Comparison of ENCODE assay signal across 9 mouse cellular contexts in genomic region chr9:98965084-98965483, GRCm38 (mm10). TPM values are rescaled to one million over a fixed set of nuclear protein-coding genes. Genes with fewer than 3 reads are reported as not detected.
A peak's percentile ranks its signal among the peaks of the same experiment; 100 is the strongest.
DNase-seq lines count a peak whose midpoint lies in the region; ATAC-seq lines count a peak whose summit lies in the region.
"Had no signal": no experiment of that assay in that cellular context is flagged by ENCODE, and none has a peak within 500 bp of the region (broad histone marks: within the 10 kb centered on the region; RNA-seq: fewer than 3 reads in every experiment).

No protein-coding gene starts in this region.

- H3K36me3 ChIP-seq in midbrain, embryonic 10.5 days = no peaks in the 10 kb centered on the region
- no peaks in the 10 kb centered on the region for H3K36me3 ChIP-seq in midbrain, embryonic 16.5 days (ENCODE audit: control insufficient read depth, insufficient read depth, low read length)
- H3K36me3 ChIP-seq in embryonic facial prominence, embryonic 15.5 days = no peaks in the 10 kb centered on the region
- H3K36me3 ChIP-seq in splenic B cell, adult 2 months (ENCODE audit: control insufficient read depth, insufficient read depth, low read length, poor library complexity, severe bottlenecking) = no peaks in the 10 kb centered on the region

- no peak overlapping the region for H3K4me2 ChIP-seq in midbrain, embryonic 16.5 days (ENCODE audit: low read length)
- H3K4me2 ChIP-seq in embryonic facial prominence, embryonic 15.5 days (replicated peaks) = peak overlapping the region; percentile 38; the same call in 1 of the 2 replicates

- WGBS in midbrain, embryonic 10.5 days = 1% methylated on average over 18 of the region's 18 CpGs
- WGBS in midbrain, embryonic 16.5 days = 3% methylated on average over 18 of the region's 18 CpGs
- 2% methylated on average over 18 of the region's 18 CpGs for WGBS in embryonic facial prominence, embryonic 15.5 days

- no peak overlapping the region for H3K9ac ChIP-seq in midbrain, embryonic 16.5 days (ENCODE audit: low read depth, low read length)
- H3K9ac ChIP-seq in embryonic facial prominence, embryonic 15.5 days = no peak overlapping the region

- H3K4me3 ChIP-seq in midbrain, embryonic 10.5 days = peak overlapping the region; percentile 20; the same call in 1 of the 2 replicates
- H3K4me3 ChIP-seq in midbrain, embryonic 16.5 days (ENCODE audit: low read depth, low read length) = no peak overlapping the region
- peak overlapping the region; percentile 12; the same call in 1 of the 2 replicates for H3K4me3 ChIP-seq in embryonic facial prominence, embryonic 15.5 days (replicated peaks)
- H3K4me3 ChIP-seq: myocyte had no signal

- peaks cover 95% of the 10 kb centered on the region for H3K27me3 ChIP-seq in midbrain, embryonic 10.5 days (ENCODE audit: low read depth, poor library complexity, severe bottlenecking)
- peaks cover 65% of the 10 kb centered on the region for H3K27me3 ChIP-seq in midbrain, embryonic 16.5 days (ENCODE audit: control insufficient read depth, insufficient read depth, low read depth, low read length)
- peaks cover 80% of the 10 kb centered on the region for H3K27me3 ChIP-seq in embryonic facial prominence, embryonic 15.5 days
- no peaks in the 10 kb centered on the region; the same call in 1 of the 2 replicates for H3K27me3 ChIP-seq in splenic B cell, adult 2 months (ENCODE audit: control insufficient read depth, insufficient read depth, low read length, poor library complexity, severe bottlenecking)

- ATAC-seq in midbrain, embryonic 16.5 days = no peak
- ATAC-seq in embryonic facial prominence, embryonic 15.5 days (ENCODE audit: insufficient number of reproducible peaks, low FRiP score, low TSS enrichment, low read depth) = 0 out of 2 replicates have a peak, but pooled peaks have one; percentile 39
- no peak for ATAC-seq in erythroblast, adult 5-6 weeks (replicated peaks; ENCODE audit: low FRiP score, poor library complexity, severe bottlenecking)

- H3K9me3 ChIP-seq in midbrain, embryonic 10.5 days (replicated peaks) = no peaks in the 10 kb centered on the region
- no peaks in the 10 kb centered on the region for H3K9me3 ChIP-seq in midbrain, embryonic 16.5 days (replicated peaks; ENCODE audit: control insufficient read depth, low read length, poor library complexity, severe bottlenecking)
- H3K9me3 ChIP-seq in embryonic facial prominence, embryonic 15.5 days (replicated peaks) = no peaks in the 10 kb centered on the region

- H3K4me1 ChIP-seq in midbrain, embryonic 10.5 days = peaks cover 36% of the 10 kb centered on the region
- H3K4me1 ChIP-seq in midbrain, embryonic 16.5 days (ENCODE audit: control insufficient read depth, insufficient read depth, low read length) = no peaks in the 10 kb centered on the region
- H3K4me1 ChIP-seq in embryonic facial prominence, embryonic 15.5 days = peaks cover 5% of the 10 kb centered on the region

- H3K27ac ChIP-seq in midbrain, embryonic 10.5 days (replicated peaks) = no peak overlapping the region
- H3K27ac ChIP-seq in midbrain, embryonic 16.5 days (ENCODE audit: low read length) = no peak overlapping the region
- no peak overlapping the region for H3K27ac ChIP-seq in embryonic facial prominence, embryonic 15.5 days (replicated peaks)

- peak; percentile 72 to 82 for DNase-seq in cerebellum, postnatal 14 days
- DNase-seq in cerebellum, adult 9-10 months = no peak
- DNase-seq in midbrain, embryonic 10.5 days (ENCODE audit: low spot score) = peak; percentile 73
- peak; percentile 48 to 50 for DNase-seq in kidney, postnatal 25 days
- peak; percentile 36 for DNase-seq in splenic B cell, adult 2 months (ENCODE audit: low read depth, low spot score)

RNA-seq across cellular contexts. Expression of gene Foxl2, which starts 10.0 kb away (rescaled TPM):
- polyA plus RNA-seq in midbrain, embryonic 10.5 days (2016; fragmentation: Nextera tagmentation; extraction: Ambion mirVana) = 3.5 and 4.1 TPM in 2 replicates
- 0.49 and 0.52 TPM in 2 replicates for polyA plus RNA-seq in midbrain, embryonic 16.5 days (2015; fragmentation: Nextera tagmentation; extraction: Ambion mirVana)
- polyA plus RNA-seq in embryonic facial prominence, embryonic 15.5 days (2015; fragmentation: Nextera tagmentation; extraction: Ambion mirVana) = 1.2 and 2.0 TPM in 2 replicates
- total RNA-seq in erythroblast, adult 5-6 weeks (2015; ENCODE audit: low replicate concordance) = not detected in 2 replicates
- total RNA-seq in erythroblast, adult 5-6 weeks (2017; ENCODE audit: low replicate concordance) = not detected in 2 replicates

RNA-seq across cellular contexts. Expression of gene Faim, which starts 21.1 kb away (rescaled TPM):
- 73.5 and 81.5 TPM in 2 replicates for polyA plus RNA-seq in midbrain, embryonic 10.5 days (2016; fragmentation: Nextera tagmentation; extraction: Ambion mirVana)
- 118 and 119 TPM in 2 replicates for polyA plus RNA-seq in midbrain, embryonic 16.5 days (2015; fragmentation: Nextera tagmentation; extraction: Ambion mirVana)
- 39.7 and 47.6 TPM in 2 replicates for polyA plus RNA-seq in embryonic facial prominence, embryonic 15.5 days (2015; fragmentation: Nextera tagmentation; extraction: Ambion mirVana)
- total RNA-seq in erythroblast, adult 5-6 weeks (2015; ENCODE audit: low replicate concordance) = 2.9 and 6.5 TPM in 2 replicates
- total RNA-seq in erythroblast, adult 5-6 weeks (2017; ENCODE audit: low replicate concordance) = 13.3 and 25.0 TPM in 2 replicates
